Mouse (Mus musculus) spleen, adult 2 months (tissue): ENCODE data around the gene Akap10. TPM values are rescaled to one million over a fixed set of nuclear protein-coding genes. Genes with fewer than 3 reads are reported as not detected.

Experiments used
- DNase-seq, 2 experiments: peaks; one replicate each; pipeline versions ENCODE4 v3.0.0 to v3.0.0-alpha.2; 2012 to 2021; ENCODE audit warnings: low spot score in 2 of 2, low read depth in 1 of 2
- H3K27ac ChIP-seq: fragments of 200-500 bp; 2 replicates; pipeline ENCODE4 v1.5.1; 2012; ENCODE audit warnings: low read length, inconsistent platforms; ENCODE audit not compliant: insufficient read depth
- H3K27me3 ChIP-seq: fragments of 200-500 bp; 2 replicates; pipeline ENCODE4 v1.6.1; 2012; ENCODE audit warnings: mild to moderate bottlenecking, moderate library complexity, low read length, inconsistent platforms; ENCODE audit not compliant: control insufficient read depth, insufficient read depth
- H3K36me3 ChIP-seq: fragments of 200-500 bp; 2 replicates; pipeline ENCODE4 v1.6.1; 2012; ENCODE audit warnings: mild to moderate bottlenecking, low read length, inconsistent platforms; ENCODE audit not compliant: control insufficient read depth, insufficient read depth
- H3K4me1 ChIP-seq: fragments of 200-500 bp; 2 replicates; pipeline ENCODE4 v1.6.1; 2011; ENCODE audit warnings: inconsistent platforms; ENCODE audit not compliant: control insufficient read depth, insufficient read depth, insufficient read length
- H3K4me3 ChIP-seq: fragments of 200-500 bp; 2 replicates; pipeline ENCODE4 v1.5.1; 2011; ENCODE audit warnings: mild to moderate bottlenecking, inconsistent platforms; ENCODE audit not compliant: insufficient read depth, insufficient read length; ENCODE audit errors: extremely low read depth
- CTCF ChIP-seq: fragments of 200-500 bp; IDR thresholded peaks from 2 replicates; pipeline ENCODE4 v1.5.1; 2011; ENCODE audit warnings: mild to moderate bottlenecking, inconsistent platforms; ENCODE audit not compliant: insufficient read depth, insufficient read length, insufficient replicate concordance; ENCODE audit errors: extremely low read depth
- POLR2A ChIP-seq: fragments of 200-500 bp; IDR thresholded peaks from 2 replicates; pipeline ENCODE4 v1.6.1; 2011; ENCODE audit warnings: low read depth, low read length, inconsistent platforms
- WGBS: fragments of 180-500 bp; shearing (Covaris S2); methylation state at CpG from one replicate; pipeline ENCODE4 v1.1.7; 2018; 5-methylcytosine and 5-hydroxymethylcytosine counted together
- polyA plus RNA-seq: library from polyadenylated mRNA; depleted of rRNA; stranded (reverse); fragments of >200 nt; gene quantifications from 2 replicates; pipeline ENCODE4 v1.2.3, GENCODE M21; 2012

The Akap10 gene
- polyA plus RNA-seq, 1 experiment: 10.9 TPM

GRCm38 (mm10) chr11:61955951-61956350 is 25.9 kb upstream of the Akap10 start:
- WGBS: 81% methylated on average over 6 of the region's 6 CpGs
- H3K27me3 ChIP-seq: peaks cover 7% of the 10 kb centered on the region
- TF ChIP-seq POLR2A (no peak), CTCF (no peak)
- no peak overlapping the region for H3K4me3 ChIP-seq
- no peak overlapping the region for H3K27ac ChIP-seq
- H3K36me3 ChIP-seq: no peaks in the 10 kb centered on the region
- H3K4me1 ChIP-seq: peaks cover 6% of the 10 kb centered on the region
- no peak for DNase-seq

GRCm38 (mm10) chr11:61955136-61955535 is 25.1 kb upstream of the Akap10 start:
- peaks cover 7% of the 10 kb centered on the region for H3K27me3 ChIP-seq
- H3K4me3 ChIP-seq: no peak overlapping the region
- H3K27ac ChIP-seq: no peak overlapping the region
- H3K4me1 ChIP-seq: peaks cover 6% of the 10 kb centered on the region
- DNase-seq: no peak
- 70% methylated on average over 6 of the region's 6 CpGs for WGBS
- no peak for TF ChIP-seq POLR2A
- TF ChIP-seq CTCF: no peak
- H3K36me3 ChIP-seq: no peaks in the 10 kb centered on the region

GRCm38 (mm10) chr11:61950632-61951031 is 20.6 kb upstream of the Akap10 start:
- H3K27me3 ChIP-seq: no peaks in the 10 kb centered on the region
- peak in 1 of 2 experiments; percentile 68 for DNase-seq
- no peak overlapping the region for H3K27ac ChIP-seq
- TF ChIP-seq POLR2A (no peak), CTCF (peak; percentile 95)
- WGBS: 16% methylated on average over 10 of the region's 10 CpGs
- no peak overlapping the region for H3K4me3 ChIP-seq
- no peaks in the 10 kb centered on the region for H3K36me3 ChIP-seq
- H3K4me1 ChIP-seq: no peaks in the 10 kb centered on the region

GRCm38 (mm10) chr11:61949315-61949714 is 19.3 kb upstream of the Akap10 start:
- no peaks in the 10 kb centered on the region for H3K4me1 ChIP-seq
- no peak overlapping the region for H3K4me3 ChIP-seq
- 4% methylated on average over 3 of the region's 3 CpGs for WGBS
- peak in 1 of 2 experiments; percentile 24 for DNase-seq
- no peaks in the 10 kb centered on the region for H3K36me3 ChIP-seq
- no peak overlapping the region for H3K27ac ChIP-seq
- TF ChIP-seq CTCF (peak; percentile 12; the same call in 1 of the 2 replicates), POLR2A (no peak)
- H3K27me3 ChIP-seq: no peaks in the 10 kb centered on the region

GRCm38 (mm10) chr11:61946608-61947007 is 16.6 kb upstream of the Akap10 start:
- H3K27me3 ChIP-seq: no peaks in the 10 kb centered on the region
- no peaks in the 10 kb centered on the region for H3K36me3 ChIP-seq
- H3K4me1 ChIP-seq: no peaks in the 10 kb centered on the region

GRCm38 (mm10) chr11:61944417-61944816 is 14.4 kb upstream of the Akap10 start:
- no peak for DNase-seq
- WGBS: 75% methylated on average over 9 of the region's 9 CpGs
- TF ChIP-seq POLR2A: no peak
- TF ChIP-seq CTCF: no peak

More at GRCm38 (mm10) chr11:61946608-61947007, 16.6 kb upstream of the Akap10 start:
- no peak overlapping the region for H3K4me3 ChIP-seq
- TF ChIP-seq POLR2A: no peak
- no peak for TF ChIP-seq CTCF
- WGBS: 65% methylated on average over 4 of the region's 4 CpGs
- no peak overlapping the region for H3K27ac ChIP-seq
- DNase-seq: no peak

GRCm38 (mm10) chr11:61942903-61943302 is 12.9 kb upstream of the Akap10 start:
- WGBS: 58% methylated on average over 2 of the region's 2 CpGs

More at GRCm38 (mm10) chr11:61944417-61944816, 14.4 kb upstream of the Akap10 start:
- no peak overlapping the region for H3K27ac ChIP-seq
- H3K4me3 ChIP-seq: no peak overlapping the region
- H3K36me3 ChIP-seq: no peaks in the 10 kb centered on the region
- no peaks in the 10 kb centered on the region for H3K27me3 ChIP-seq
- H3K4me1 ChIP-seq: no peaks in the 10 kb centered on the region

More at GRCm38 (mm10) chr11:61942903-61943302, 12.9 kb upstream of the Akap10 start:
- H3K4me3 ChIP-seq: no peak overlapping the region
- H3K4me1 ChIP-seq: no peaks in the 10 kb centered on the region
- no peak for DNase-seq
- no peak overlapping the region for H3K27ac ChIP-seq
- no peaks in the 10 kb centered on the region for H3K27me3 ChIP-seq
- no peaks in the 10 kb centered on the region for H3K36me3 ChIP-seq
- TF ChIP-seq CTCF: no peak
- no peak for TF ChIP-seq POLR2A
